Mouse (Mus musculus) heart, embryonic 11.5 days (tissue): ENCODE data around the gene Pfkfb3. TPM values are rescaled to one million over a fixed set of nuclear protein-coding genes. Genes with fewer than 3 reads are reported as not detected.

Experiments used
- ATAC-seq: fragments of 200-750 bp; cut with Nextera tagmentation; replicated peaks from 2 replicates; pipeline ENCODE4 v1.8.0; 2017; ENCODE audit warnings: moderate library complexity; ENCODE audit not compliant: insufficient number of reproducible peaks, low FRiP score, low TSS enrichment
- H3K27ac ChIP-seq: fragments of 300-500 bp; sonication (generic); 2 replicates; pipeline ENCODE4 v1.5.1; 2014; ENCODE audit warnings: mild to moderate bottlenecking, low read depth, low read length
- H3K27me3 ChIP-seq: fragments of 300-500 bp; sonication (generic); 2 replicates; pipeline ENCODE4 v1.6.1; 2014; ENCODE audit warnings: mild to moderate bottlenecking, low read length, mixed read lengths; ENCODE audit not compliant: control insufficient read depth, insufficient read depth
- H3K36me3 ChIP-seq: fragments of 300-500 bp; sonication (generic); 2 replicates; pipeline ENCODE4 v1.6.1; 2014; ENCODE audit warnings: mild to moderate bottlenecking, low read length, moderate library complexity, mixed read lengths; ENCODE audit not compliant: control insufficient read depth, insufficient read depth
- H3K4me1 ChIP-seq: fragments of 300-500 bp; sonication (generic); 2 replicates; pipeline ENCODE4 v1.6.1; 2014; ENCODE audit warnings: low read length; ENCODE audit not compliant: control insufficient read depth, insufficient read depth
- H3K4me2 ChIP-seq: fragments of 300-500 bp; sonication (generic); 2 replicates; pipeline ENCODE4 v1.6.1; 2014; ENCODE audit warnings: mild to moderate bottlenecking, moderate library complexity
- H3K4me3 ChIP-seq: fragments of 300-500 bp; sonication (generic); 2 replicates; pipeline ENCODE4 v1.5.1; 2014; ENCODE audit warnings: low read depth, low read length
- H3K9ac ChIP-seq: fragments of 300-500 bp; sonication (generic); 2 replicates; pipeline ENCODE4 v1.6.1; 2014; ENCODE audit warnings: mild to moderate bottlenecking, low read depth, low read length, moderate library complexity
- H3K9me3 ChIP-seq: fragments of 300-500 bp; sonication (generic); replicated peaks from 2 replicates; pipeline ENCODE4 v1.6.1; 2016; ENCODE audit warnings: low read length; ENCODE audit not compliant: control insufficient read depth
- WGBS: fragments of 180-500 bp; shearing (Covaris S2); extraction: QIAGEN DNeasy Blood & Tissue Kit; methylation state at CpG from one replicate; pipeline ENCODE4 v1.1.7; 2014; ENCODE audit not compliant: insufficient replicate concordance; 5-methylcytosine and 5-hydroxymethylcytosine counted together
- polyA plus RNA-seq: library from polyadenylated mRNA; unstranded; fragments of >200 nt; fragmentation: Nextera tagmentation; extraction: Ambion mirVana; gene quantifications from 2 replicates; pipeline ENCODE4 v1.2.1, GENCODE M21; 2014

The Pfkfb3 gene
- polyA plus RNA-seq, 1 experiment from 2014 or later = 17.0 TPM

- no peak overlapping the region for H3K4me2 ChIP-seq
- H3K27ac ChIP-seq = no peak overlapping the region
- no peaks in the 10 kb centered on the region for H3K9me3 ChIP-seq
- 88% methylated on average over 4 of the region's 4 CpGs for WGBS
- no peaks in the 10 kb centered on the region for H3K4me1 ChIP-seq
- peaks cover 41% of the 10 kb centered on the region for H3K36me3 ChIP-seq
- ATAC-seq = no peak
- H3K4me3 ChIP-seq = no peak overlapping the region
- H3K27me3 ChIP-seq = no peaks in the 10 kb centered on the region
- no peak overlapping the region for H3K9ac ChIP-seq
Observed at GRCm38 (mm10) chr2:11490554-11490953, 63.3 kb downstream of the Pfkfb3 start.

GRCm38 (mm10) chr2:11483226-11483625 is 70.7 kb downstream of the Pfkfb3 start:
- Histone ChIP-seq H3K4me1 (no peaks in the 10 kb centered on the region), H3K9me3 (no peaks in the 10 kb centered on the region), H3K4me3 (no peak overlapping the region), H3K27me3 (no peaks in the 10 kb centered on the region), H3K4me2 (no peak overlapping the region), H3K9ac (no peak overlapping the region), H3K27ac (no peak overlapping the region), H3K36me3 (peaks cover 48% of the 10 kb centered on the region)
- ATAC-seq = no peak
- 75% methylated on average over 4 of the region's 4 CpGs for WGBS

- WGBS = 84% methylated on average over 7 of the region's 7 CpGs
- no peak overlapping the region for H3K4me2 ChIP-seq
- H3K4me3 ChIP-seq = no peak overlapping the region
- H3K4me1 ChIP-seq = no peaks in the 10 kb centered on the region
- H3K9ac ChIP-seq = no peak overlapping the region
- no peaks in the 10 kb centered on the region for H3K9me3 ChIP-seq
- no peaks in the 10 kb centered on the region for H3K27me3 ChIP-seq
- ATAC-seq = no peak
- no peak overlapping the region for H3K27ac ChIP-seq
- H3K36me3 ChIP-seq = peaks cover 44% of the 10 kb centered on the region
Observed at GRCm38 (mm10) chr2:11482364-11482763, 71.5 kb downstream of the Pfkfb3 start.

- H3K4me3 ChIP-seq = no peak overlapping the region
- H3K36me3 ChIP-seq = peaks cover 37% of the 10 kb centered on the region
Observed at GRCm38 (mm10) chr2:11478960-11479359, 74.9 kb downstream of the Pfkfb3 start.

GRCm38 (mm10) chr2:11475316-11475715 is 78.6 kb downstream of the Pfkfb3 start:
- WGBS = 92% methylated on average over 7 of the region's 7 CpGs
- no peak for ATAC-seq
- Histone ChIP-seq H3K27ac (no peak overlapping the region), H3K9ac (no peak overlapping the region), H3K4me1 (no peaks in the 10 kb centered on the region), H3K9me3 (no peaks in the 10 kb centered on the region), H3K4me2 (no peak overlapping the region), H3K27me3 (no peaks in the 10 kb centered on the region), H3K36me3 (peaks cover 39% of the 10 kb centered on the region), H3K4me3 (no peak overlapping the region)

More at GRCm38 (mm10) chr2:11478960-11479359, 74.9 kb downstream of the Pfkfb3 start:
- WGBS = 57% methylated on average over 2 of the region's 2 CpGs
- Histone ChIP-seq H3K27me3 (no peaks in the 10 kb centered on the region), H3K4me1 (no peaks in the 10 kb centered on the region), H3K4me2 (no peak overlapping the region), H3K9me3 (no peaks in the 10 kb centered on the region), H3K27ac (no peak overlapping the region), H3K9ac (no peak overlapping the region)
- no peak for ATAC-seq

GRCm38 (mm10) chr2:11464661-11465099 is 89.2 kb downstream of the Pfkfb3 start:
- Histone ChIP-seq H3K4me3 (no peak overlapping the region), H3K27ac (no peak overlapping the region), H3K4me2 (no peak overlapping the region), H3K9me3 (no peaks in the 10 kb centered on the region), H3K36me3 (no peaks in the 10 kb centered on the region), H3K4me1 (no peaks in the 10 kb centered on the region), H3K27me3 (no peaks in the 10 kb centered on the region), H3K9ac (no peak overlapping the region)
- 73% methylated on average over 3 of the region's 3 CpGs for WGBS
- ATAC-seq = no peak

GRCm38 (mm10) chr2:11460976-11461375 is 92.9 kb downstream of the Pfkfb3 start:
- Histone ChIP-seq H3K36me3 (no peaks in the 10 kb centered on the region), H3K4me2 (no peak overlapping the region), H3K9ac (no peak overlapping the region), H3K27me3 (no peaks in the 10 kb centered on the region), H3K9me3 (no peaks in the 10 kb centered on the region), H3K27ac (no peak overlapping the region), H3K4me3 (no peak overlapping the region), H3K4me1 (no peaks in the 10 kb centered on the region)
- 67% methylated on average over 3 of the region's 3 CpGs for whole genome bisulfite sequencing
- ATAC-seq = no peak

GRCm38 (mm10) chr2:11458494-11458893 is 95.4 kb downstream of the Pfkfb3 start:
- H3K9ac ChIP-seq = no peak overlapping the region
- H3K4me1 ChIP-seq = no peaks in the 10 kb centered on the region
- no peaks in the 10 kb centered on the region for H3K27me3 ChIP-seq
- 71% methylated on average over 1 of the region's 1 CpGs for WGBS
- H3K27ac ChIP-seq = no peak overlapping the region
- no peak overlapping the region for H3K4me2 ChIP-seq
- H3K9me3 ChIP-seq = no peaks in the 10 kb centered on the region
- no peaks in the 10 kb centered on the region for H3K36me3 ChIP-seq
- no peak overlapping the region for H3K4me3 ChIP-seq
- no peak for ATAC-seq

GRCm38 (mm10) chr2:11457904-11458303 is 96.0 kb downstream of the Pfkfb3 start:
- no peaks in the 10 kb centered on the region for H3K36me3 ChIP-seq

More at GRCm38 (mm10) chr2:11457904-11458303, 96.0 kb downstream of the Pfkfb3 start:
- WGBS = 56% methylated on average over 7 of the region's 7 CpGs
- Histone ChIP-seq H3K9me3 (no peaks in the 10 kb centered on the region), H3K9ac (no peak overlapping the region), H3K4me3 (no peak overlapping the region), H3K4me1 (no peaks in the 10 kb centered on the region), H3K4me2 (no peak overlapping the region), H3K27me3 (no peaks in the 10 kb centered on the region), H3K27ac (no peak overlapping the region)
- no peak for ATAC-seq
